Mouse (Mus musculus) megakaryocyte, embryonic 14.5 days (primary cell): Measurements from ENCODE around the gene Hsf2.

Experiments
- FLI1 ChIP-seq: IDR thresholded peaks from 2 replicates; pipeline ENCODE4 v1.6.1; 2012; ENCODE audit warnings: low read length, inconsistent platforms, mixed read lengths
- GATA1 ChIP-seq: IDR thresholded peaks from 3 replicates; pipeline ENCODE4 v1.6.1; 2012; ENCODE audit warnings: mixed read lengths, low read length, inconsistent platforms, borderline replicate concordance

GRCm38 (mm10) chr10:57531616-57532217 lies 45.5 kb downstream of the Hsf2 start:
- TF ChIP-seq GATA1 (no peak), FLI1 (no peak)
